Mouse (Mus musculus): Measurements from ENCODE around the gene Myo1c. TPM values are rescaled to one million over a fixed set of nuclear protein-coding genes. Genes with fewer than 3 reads are reported as not detected.

Gene Myo1c
- total RNA-seq (2015) (11.4 and 12.2 TPM in 2 replicates), total RNA-seq (2017) (9.0 and 15.4 TPM in 2 replicates)

- no peak for ATAC-seq (replicated peaks; ENCODE audit: poor library complexity)
Observed at GRCm38 (mm10) chr11:75650311-75650710, at the start of gene Myo1c. Myo1c (plus strand) TSS chr11:75650504.

GRCm38 (mm10) chr11:75604826-75605225 lies 45.5 kb upstream of the Myo1c start:
- ATAC-seq (replicated peaks; ENCODE audit: poor library complexity) = no peak

- no peak for ATAC-seq (replicated peaks; ENCODE audit: poor library complexity)
Observed at GRCm38 (mm10) chr11:75605318-75605717, 45.0 kb upstream of the Myo1c start.

- no peak for ATAC-seq (replicated peaks; ENCODE audit: poor library complexity)
Observed at GRCm38 (mm10) chr11:75608776-75609175, 41.5 kb upstream of the Myo1c start.

- ATAC-seq (replicated peaks; ENCODE audit: poor library complexity) = no peak
Observed at GRCm38 (mm10) chr11:75610021-75610420, 40.3 kb upstream of the Myo1c start.

- no peak for ATAC-seq (replicated peaks; ENCODE audit: poor library complexity)
Observed at GRCm38 (mm10) chr11:75614769-75615168, 35.5 kb upstream of the Myo1c start.

- ATAC-seq (replicated peaks; ENCODE audit: poor library complexity) = no peak
Observed at GRCm38 (mm10) chr11:75615556-75615955, 34.7 kb upstream of the Myo1c start.

GRCm38 (mm10) chr11:75619133-75619532 lies 31.2 kb upstream of the Myo1c start:
- ATAC-seq (replicated peaks; ENCODE audit: poor library complexity) = peak; percentile 54; the same call in 1 of the 2 replicates

- ATAC-seq (replicated peaks; ENCODE audit: poor library complexity) = no peak
Observed at GRCm38 (mm10) chr11:75620136-75620780, 30.0 kb upstream of the Myo1c start.

GRCm38 (mm10) chr11:75621426-75621825 lies 28.9 kb upstream of the Myo1c start:
- no peak for ATAC-seq (replicated peaks; ENCODE audit: poor library complexity)

- peak; percentile 70 for ATAC-seq (replicated peaks; ENCODE audit: poor library complexity)
Observed at GRCm38 (mm10) chr11:75622588-75623329, 27.5 kb upstream of the Myo1c start.

- no peak for ATAC-seq (replicated peaks; ENCODE audit: poor library complexity)
Observed at GRCm38 (mm10) chr11:75624102-75624554, 26.2 kb upstream of the Myo1c start.

- ATAC-seq (replicated peaks; ENCODE audit: poor library complexity) = no peak
Observed at GRCm38 (mm10) chr11:75625820-75626219, 24.5 kb upstream of the Myo1c start.

- ATAC-seq (replicated peaks; ENCODE audit: poor library complexity) = no peak
Observed at GRCm38 (mm10) chr11:75630098-75630497, 20.2 kb upstream of the Myo1c start.

- ATAC-seq (replicated peaks; ENCODE audit: poor library complexity) = peak; percentile 98
Observed at GRCm38 (mm10) chr11:75630645-75631229, 19.6 kb upstream of the Myo1c start, which contains the start of gene Inpp5k. Inpp5k (plus strand) TSS chr11:75630988.

- ATAC-seq (replicated peaks; ENCODE audit: poor library complexity) = no peak
Observed at GRCm38 (mm10) chr11:75631561-75632225, 18.6 kb upstream of the Myo1c start.

GRCm38 (mm10) chr11:75632921-75633320 lies 17.4 kb upstream of the Myo1c start:
- no peak for ATAC-seq (replicated peaks; ENCODE audit: poor library complexity)

GRCm38 (mm10) chr11:75634801-75635200 lies 15.5 kb upstream of the Myo1c start:
- no peak for ATAC-seq (replicated peaks; ENCODE audit: poor library complexity)

- ATAC-seq (replicated peaks; ENCODE audit: poor library complexity) = no peak
Observed at GRCm38 (mm10) chr11:75635315-75635714, 15.0 kb upstream of the Myo1c start.

GRCm38 (mm10) chr11:75643323-75643722 lies 7.0 kb upstream of the Myo1c start:
- ATAC-seq (replicated peaks; ENCODE audit: poor library complexity) = no peak

- peak; percentile 90 for ATAC-seq (replicated peaks; ENCODE audit: poor library complexity)
Observed at GRCm38 (mm10) chr11:75644684-75645083, 5.6 kb upstream of the Myo1c start.
